Mouse (Mus musculus) monocyte, adult 59 days (primary cell): ENCODE results near the gene Ntn5. TPM values are rescaled to one million over a fixed set of nuclear protein-coding genes. Genes with fewer than 3 reads are reported as not detected.

Experiments used
- total RNA-seq, 2 experiments: library from RNA; stranded (reverse); gene quantifications; one replicate each; pipeline ENCODE4 v1.2.4; 2023

The Ntn5 gene
- not detected for total RNA-seq

DNA sequence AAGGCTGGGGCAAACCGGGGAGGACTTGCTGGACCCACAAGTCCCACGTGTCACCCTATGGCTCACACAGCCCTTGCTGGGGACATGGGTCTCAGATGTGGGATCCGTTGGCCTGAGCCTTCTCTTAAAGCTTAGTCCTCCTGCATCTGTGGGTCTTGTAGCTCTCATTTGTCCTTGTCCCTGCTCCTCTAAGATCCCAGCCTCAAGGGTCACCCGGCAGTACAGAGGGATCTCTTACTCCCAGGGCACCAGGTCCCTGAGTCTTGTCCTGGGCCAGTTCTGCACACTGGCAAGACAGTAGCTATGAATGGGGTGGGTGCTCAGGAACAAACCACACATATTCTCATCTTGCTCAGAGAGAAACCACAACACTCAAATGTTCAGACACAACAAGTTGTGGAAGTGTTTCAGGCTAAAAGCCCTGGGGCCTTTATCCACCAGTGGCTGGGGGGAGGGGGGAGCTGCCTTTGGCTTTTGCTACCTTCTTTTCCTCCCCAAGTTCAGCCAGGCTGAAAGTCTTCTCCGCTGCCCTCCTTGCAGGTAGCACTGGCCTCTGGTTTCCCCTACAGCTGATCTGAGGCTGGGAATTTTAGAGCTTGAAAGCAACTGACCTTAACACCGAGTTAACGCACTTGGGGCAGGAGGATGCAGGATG lies at the start of gene Ntn5:
TSS of gene Ntn5 (plus strand) at position 627 of the 655 bp plus-strand sequence.

DNA sequence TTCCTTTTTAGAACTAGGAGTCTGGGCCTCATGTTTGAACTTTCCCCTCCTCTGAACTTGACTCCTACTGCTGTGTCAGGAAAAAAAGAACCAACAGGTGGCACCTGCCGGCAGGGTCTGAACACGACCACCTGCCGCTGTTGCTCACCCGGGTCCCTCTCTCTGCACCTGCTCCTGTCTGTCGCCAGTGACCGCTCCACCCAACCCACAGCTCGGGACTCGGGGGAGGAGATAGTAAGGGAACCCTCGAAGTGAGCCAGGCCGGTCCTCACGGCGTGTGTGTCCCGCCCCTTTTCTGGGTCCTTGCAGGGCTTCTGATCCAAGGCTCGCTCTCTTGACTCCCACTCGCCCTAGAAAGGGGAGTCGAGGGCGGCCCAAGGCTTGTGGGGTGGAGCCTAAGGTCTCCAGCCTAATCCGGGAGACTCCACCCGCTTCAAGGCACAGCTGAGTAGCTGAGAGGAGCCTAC lies 44.2 kb upstream of the Ntn5 start, which contains the start of gene Mamstr:
TSS of gene Mamstr (plus strand) at position 417 of the 467 bp plus-strand sequence.

DNA sequence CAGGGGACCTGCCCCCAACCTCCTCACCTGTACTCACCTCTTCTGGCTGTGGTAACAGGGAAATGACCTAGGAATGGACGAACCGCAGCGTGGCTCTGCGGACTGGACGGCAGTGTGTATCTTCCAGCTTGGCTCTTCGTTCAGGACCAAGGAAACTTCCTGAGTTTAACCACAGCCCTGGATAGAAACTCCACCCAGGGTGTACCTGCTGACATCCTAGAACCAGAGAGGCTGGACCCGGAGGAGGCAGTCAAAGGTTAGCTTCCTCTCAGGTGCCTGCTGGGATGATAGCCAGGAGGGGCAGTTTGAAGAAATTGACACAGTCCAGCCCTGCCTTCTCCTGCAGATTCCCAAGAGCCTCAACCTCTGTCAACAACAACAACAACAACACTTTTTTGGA lies 17.7 kb upstream of the Ntn5 start, which contains the start of gene Fut2:
TSS of gene Fut2 (minus strand) at position 234 of the 400 bp plus-strand sequence.

DNA sequence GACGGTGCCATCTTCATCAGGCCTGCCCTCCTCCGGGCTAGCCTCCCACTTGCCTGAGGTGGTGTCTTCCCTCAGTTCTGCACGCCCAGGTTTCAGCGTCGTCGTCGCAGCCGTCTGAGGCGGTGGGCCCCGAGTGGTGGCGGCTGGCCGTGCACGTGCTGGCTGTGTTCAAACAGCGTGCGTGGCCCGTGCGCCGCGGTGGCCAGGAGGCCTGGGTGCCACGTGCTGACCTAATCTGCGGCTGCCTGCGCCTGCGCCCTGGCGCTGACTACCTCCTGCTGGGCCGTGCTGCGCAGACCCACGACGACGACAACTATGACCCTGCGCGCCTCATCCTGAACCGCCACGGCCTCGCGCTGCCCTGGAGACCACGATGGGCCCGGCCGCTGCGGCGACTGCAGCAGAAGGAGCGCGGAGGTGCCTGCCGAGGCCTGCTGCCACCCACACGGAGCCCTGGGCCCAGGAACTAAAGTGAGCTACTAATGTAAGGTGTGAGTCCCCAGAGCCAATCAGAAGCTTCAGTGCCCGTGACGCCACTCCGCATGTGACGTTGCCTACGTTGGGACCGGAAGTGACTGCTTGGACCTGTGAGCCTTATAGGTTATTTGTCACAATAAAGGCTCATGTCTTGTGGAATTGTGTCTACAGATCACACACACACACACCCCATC lies 10.2 kb downstream of the Ntn5 start, which contains the start of gene Sec1:
TSS of gene Sec1 (minus strand) at position 482 of the 671 bp plus-strand sequence.

DNA sequence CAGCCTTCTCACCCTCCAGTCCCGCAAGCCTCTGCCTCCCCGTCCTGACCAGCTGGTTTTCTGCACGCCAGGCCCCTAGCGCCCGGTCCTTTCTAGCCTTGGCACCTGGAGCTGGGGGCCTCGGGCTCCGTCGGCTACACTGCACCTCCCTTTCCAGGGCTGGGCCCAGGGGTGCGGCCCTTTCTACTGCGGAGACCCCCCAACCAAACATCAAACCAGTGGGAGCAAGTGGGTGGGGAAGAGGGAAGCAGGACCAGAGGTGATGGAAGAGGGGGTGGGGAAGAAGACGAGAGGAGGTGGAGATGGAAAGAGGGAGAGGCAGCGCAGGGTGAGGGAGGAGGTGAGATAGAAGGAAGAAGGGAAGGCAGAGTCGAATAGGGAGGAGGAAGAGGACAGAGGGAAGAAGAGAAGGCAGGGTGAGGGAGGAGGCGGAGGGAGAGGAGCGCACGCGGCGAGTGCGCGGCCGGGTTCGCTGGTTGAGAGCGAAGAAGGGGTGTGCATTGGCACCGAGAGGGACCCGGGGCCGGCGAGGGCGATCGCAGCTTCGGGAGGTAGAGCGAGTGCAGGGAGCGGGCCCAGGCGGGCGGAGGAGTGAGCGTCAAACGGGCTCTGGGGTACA lies 15.8 kb downstream of the Ntn5 start, which contains the start of gene Car11:
TSS of gene Car11 (plus strand) at position 321 of the 619 bp plus-strand sequence.

DNA sequence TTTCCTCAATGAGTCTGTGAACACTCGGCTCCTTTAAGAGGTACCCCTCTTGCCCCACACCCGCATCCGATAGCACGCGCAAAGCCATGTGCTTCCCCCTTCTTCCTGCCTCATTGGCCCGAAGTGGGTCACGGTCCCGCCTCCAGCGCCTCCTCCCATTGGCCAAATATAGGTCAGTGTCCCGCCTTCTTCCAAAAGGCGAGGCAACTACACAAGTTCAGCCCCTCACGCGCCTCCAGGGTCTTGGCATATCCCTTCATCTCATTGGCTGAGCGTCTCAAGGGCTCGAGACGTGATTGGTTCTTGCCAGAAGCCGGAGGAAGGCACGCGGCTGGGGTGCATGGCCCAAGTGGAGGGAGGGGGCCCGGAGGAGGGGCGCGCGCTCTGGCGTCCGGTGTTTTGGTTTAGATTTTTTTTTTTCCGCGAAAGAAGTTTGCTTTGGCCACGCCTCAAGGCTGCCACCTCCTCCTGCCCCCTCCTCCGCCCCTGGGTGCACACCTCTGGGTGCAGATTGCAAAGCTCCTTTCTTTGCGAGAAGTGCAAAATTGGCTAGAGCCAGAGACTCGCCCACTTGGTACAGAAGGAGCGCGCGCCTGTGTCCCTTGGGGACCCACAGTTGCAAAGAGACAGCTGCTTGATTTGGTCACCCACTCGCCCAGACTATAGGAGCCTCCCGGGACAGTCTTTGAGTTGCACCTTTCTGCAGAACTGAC lies 21.1 kb downstream of the Ntn5 start, which contains the start of gene Dbp:
TSS of gene Dbp (plus strand) at position 359 of the 713 bp plus-strand sequence.

DNA sequence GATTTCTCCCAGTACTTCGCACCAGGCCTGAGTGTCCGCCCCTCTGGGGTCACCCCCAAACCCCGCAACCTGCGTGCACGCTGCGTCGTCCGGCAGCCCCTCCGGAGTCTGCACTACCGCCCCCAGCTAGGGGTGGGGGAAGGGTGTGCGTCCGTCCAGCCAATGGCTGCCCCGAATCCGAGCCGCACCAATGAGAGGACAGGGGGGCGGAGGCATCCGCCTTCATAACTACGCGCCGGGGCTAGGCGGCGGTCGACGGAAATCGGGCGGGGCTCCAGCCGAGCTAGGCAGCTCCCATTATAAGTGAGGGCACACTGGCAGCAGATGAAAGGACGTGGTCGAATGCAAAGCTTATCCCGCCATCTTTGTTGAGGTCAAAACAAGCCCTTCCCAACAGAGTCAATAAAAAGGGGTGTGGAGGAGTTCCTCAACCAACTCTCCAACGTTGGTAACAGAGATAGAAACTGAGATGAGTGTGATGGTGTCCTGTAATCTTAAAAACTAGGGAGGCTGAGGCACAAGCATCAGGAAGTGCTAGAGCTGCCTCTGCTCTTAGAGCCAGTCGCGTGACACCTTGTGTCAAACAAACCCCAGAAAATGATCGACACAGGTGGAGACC lies 31.4 kb downstream of the Ntn5 start, which contains the start of gene Rpl18:
TSS of gene Rpl18 (plus strand) at position 368 of the 619 bp plus-strand sequence.

DNA sequence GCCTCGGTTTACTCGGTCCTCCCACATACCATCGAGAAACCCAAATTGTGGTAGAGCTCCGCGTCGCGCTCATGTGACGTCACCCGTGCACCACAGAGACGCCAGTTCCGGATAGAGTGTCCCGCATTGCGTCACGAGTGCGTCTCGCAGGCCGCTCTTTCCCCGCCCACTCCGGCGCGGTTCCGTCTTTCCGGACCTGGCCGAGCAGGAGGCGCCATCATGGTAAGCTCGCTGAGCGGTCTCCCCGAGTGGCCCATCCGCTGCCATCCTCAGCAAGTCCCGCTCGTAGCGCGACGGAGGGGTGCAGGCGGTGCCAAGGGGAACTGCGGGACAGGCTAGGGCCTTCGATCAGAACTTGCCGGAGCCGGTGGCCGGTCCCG lies 34.1 kb downstream of the Ntn5 start, which contains the start of gene Sphk2:
TSS of gene Sphk2 (minus strand) at position 85 of the 380 bp plus-strand sequence.

DNA sequence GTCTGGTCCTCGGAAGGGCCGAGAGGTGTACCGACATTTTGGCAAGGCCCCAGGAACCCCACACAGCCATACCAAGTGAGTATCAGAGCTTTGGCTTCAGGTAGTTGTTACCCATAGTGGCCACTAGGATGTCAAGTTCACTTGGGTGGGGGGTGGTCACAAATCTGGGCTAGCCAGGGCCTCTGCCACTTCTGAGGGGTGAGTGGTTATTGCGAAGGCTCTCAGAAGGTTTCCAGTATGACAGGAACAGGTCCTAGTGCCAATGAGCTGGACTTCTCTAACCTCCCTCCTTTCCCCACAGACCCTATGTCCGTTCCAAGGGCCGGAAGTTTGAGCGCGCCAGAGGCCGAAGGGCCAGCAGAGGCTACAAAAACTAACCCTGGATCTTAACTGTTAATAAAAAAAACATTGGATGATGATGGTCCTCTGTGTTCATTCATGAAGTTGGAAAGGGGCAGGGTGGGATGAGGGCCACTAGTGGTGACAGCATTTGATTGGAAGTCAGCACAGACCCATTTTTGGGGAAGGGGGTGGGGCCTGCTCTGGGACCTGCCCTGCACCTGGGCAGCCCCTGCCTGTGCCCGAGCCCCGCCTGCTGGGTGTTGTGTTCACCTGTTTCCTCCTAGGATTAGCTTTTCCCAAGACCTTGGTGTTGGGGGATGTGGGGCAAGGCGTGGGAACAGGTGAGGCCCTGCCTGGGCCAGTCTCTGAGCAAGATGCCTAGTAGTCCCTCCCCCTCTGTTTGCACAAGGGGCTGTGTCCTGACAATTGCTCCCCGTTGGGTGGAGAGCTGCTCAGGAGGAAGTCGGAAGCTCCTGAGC lies 36.8 kb downstream of the Ntn5 start, which contains the start of gene Fam83e:
TSS of gene Fam83e (plus strand) at position 800 of the 821 bp plus-strand sequence.

DNA sequence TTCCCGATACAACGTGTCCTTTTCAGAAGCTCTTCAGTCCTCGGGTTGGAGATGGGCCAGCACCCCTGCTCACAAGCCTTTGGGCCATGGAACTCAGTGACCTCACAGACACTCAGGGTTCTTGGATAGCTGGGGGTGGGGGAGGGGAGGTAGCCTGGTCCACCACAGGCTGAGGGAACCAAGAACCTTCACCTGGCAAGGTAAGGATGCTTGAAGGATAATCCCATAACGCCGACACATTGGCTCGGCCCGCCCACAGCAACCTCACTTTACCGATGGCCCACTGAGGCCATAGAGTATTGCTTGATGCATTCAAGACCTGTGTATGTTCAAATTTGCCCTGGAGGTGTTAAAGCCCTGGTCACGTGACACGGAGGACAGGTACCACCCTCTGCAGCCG lies 41.9 kb downstream of the Ntn5 start, which contains the start of gene Spaca4:
TSS of gene Spaca4 (minus strand) at position 101 of the 400 bp plus-strand sequence.

Other genes starting within 250 kb of the Ntn5 start
- 10 to 100 TPM in 1 of 2 experiments, 1 to 10 TPM in 1; 7.7 to 10.9 TPM for gene Gys1, start 249.2 kb upstream of the Ntn5 start, total RNA-seq
- gene Ruvbl2, start 245.9 kb upstream of the Ntn5 start, total RNA-seq, result 10 to 100 TPM; 27.3 to 29.0 TPM
- gene Ftl1, start 224.1 kb upstream of the Ntn5 start, total RNA-seq, result 1,000 to 10,000 TPM; 2,883 to 3,990 TPM
- 100 to 1,000 TPM; 111 to 121 TPM for gene Bax, start 217.1 kb upstream of the Ntn5 start, total RNA-seq
- not detected for gene Tulp2, start 202.1 kb upstream of the Ntn5 start, total RNA-seq
- 1 to 10 TPM; 1.3 to 1.7 TPM for gene Gm45808, start 197.2 kb upstream of the Ntn5 start, total RNA-seq
- 10 to 100 TPM; 10.4 to 11.5 TPM for gene Dhdh, start 195.2 kb upstream of the Ntn5 start, total RNA-seq
- 100 to 1,000 TPM; 153 to 162 TPM for gene Nucb1, start 173.6 kb upstream of the Ntn5 start, total RNA-seq
- gene Ppp1r15a, start 157.8 kb upstream of the Ntn5 start, total RNA-seq, result 100 to 1,000 TPM; 820 to 877 TPM
- under 1 TPM; 0.71 to 0.79 TPM for gene Plekha4, start 157.7 kb upstream of the Ntn5 start, total RNA-seq
- under 1 TPM in 1 of 2 experiments, not detected in 1; 0.39 TPM for gene Hsd17b14, start 129.1 kb upstream of the Ntn5 start, total RNA-seq
- gene Bcat2, start 113.9 kb upstream of the Ntn5 start, total RNA-seq, result 10 to 100 TPM; 64.9 to 67.0 TPM
- not detected for gene Fgf21, start 68.5 kb upstream of the Ntn5 start, total RNA-seq
- not detected for gene Fut1, start 66.7 kb upstream of the Ntn5 start, total RNA-seq
- under 1 TPM in 1 of 2 experiments, not detected in 1; 0.36 TPM for gene Izumo1, start 62.2 kb upstream of the Ntn5 start, total RNA-seq
- gene Rasip1, start 56.5 kb upstream of the Ntn5 start, total RNA-seq, result under 1 TPM; 0.45 to 0.49 TPM
- not detected for gene Mamstr, start 44.0 kb upstream of the Ntn5 start, total RNA-seq
- not detected for gene Fut2, start 17.6 kb upstream of the Ntn5 start, total RNA-seq
- gene Sec1, start 10.4 kb downstream of the Ntn5 start, total RNA-seq, result not detected
- not detected for gene Car11, start 15.8 kb downstream of the Ntn5 start, total RNA-seq
- 10 to 100 TPM in 1 of 2 experiments, 1 to 10 TPM in 1; 8.5 to 11.4 TPM for gene Dbp, start 21.1 kb downstream of the Ntn5 start, total RNA-seq
- 1,000 to 10,000 TPM; 1,433 to 1,476 TPM for gene Rpl18, start 31.4 kb downstream of the Ntn5 start, total RNA-seq
- 10 to 100 TPM; 48.8 to 50.4 TPM for gene Sphk2, start 34.0 kb downstream of the Ntn5 start, total RNA-seq
- gene Fam83e, start 37.2 kb downstream of the Ntn5 start, total RNA-seq, result under 1 TPM; 0.58 to 0.67 TPM
- not detected for gene Spaca4, start 41.8 kb downstream of the Ntn5 start, total RNA-seq
- not detected for gene Lmtk3, start 99.7 kb downstream of the Ntn5 start, total RNA-seq
- under 1 TPM in 1 of 2 experiments, not detected in 1; 0.46 TPM for gene Sult2b1, start 100.6 kb downstream of the Ntn5 start, total RNA-seq
- gene Cyth2, start 130.6 kb downstream of the Ntn5 start, total RNA-seq, result 100 to 1,000 TPM; 104 to 114 TPM
- gene Kcnj14, start 140.8 kb downstream of the Ntn5 start, total RNA-seq, result under 1 TPM; 0.58 to 0.88 TPM
- gene Grwd1, start 146.9 kb downstream of the Ntn5 start, total RNA-seq, result 1 to 10 TPM; 9.1 to 9.8 TPM
- gene Kdelr1, start 188.8 kb downstream of the Ntn5 start, total RNA-seq, result 100 to 1,000 TPM in 1 of 2 experiments, 10 to 100 TPM in 1; 89.1 to 104 TPM
- under 1 TPM; 0.30 to 0.42 TPM for gene Grin2d, start 194.4 kb downstream of the Ntn5 start, total RNA-seq
- not detected for gene Syngr4, start 212.7 kb downstream of the Ntn5 start, total RNA-seq
- 1 to 10 TPM; 7.7 to 9.3 TPM for gene Tmem143, start 212.9 kb downstream of the Ntn5 start, total RNA-seq
- gene Emp3, start 237.4 kb downstream of the Ntn5 start, total RNA-seq, result 100 to 1,000 TPM; 594 to 671 TPM
- 1 to 10 TPM; 3.0 to 3.4 TPM for gene Ccdc114, start 240.1 kb downstream of the Ntn5 start, total RNA-seq